Mouse (Mus musculus) lung, postnatal 0 days (tissue): ENCODE data around the gene Ppp1r26. TPM values are rescaled to one million over a fixed set of nuclear protein-coding genes. Genes with fewer than 3 reads are reported as not detected.

Source experiments
- ATAC-seq: fragments of 200-750 bp; cut with Nextera tagmentation; 2 replicates; pipeline ENCODE4 v1.8.0; 2017; ENCODE audit warnings: moderate library complexity
- DNase-seq: peaks from one replicate; pipeline ENCODE4 v3.0.0-alpha.2; 2016; ENCODE audit warnings: low spot score
- H3K27ac ChIP-seq: fragments of 300-500 bp; sonication (generic); 2 replicates; pipeline ENCODE4 v1.5.1; 2014; ENCODE audit warnings: antibody characterized with exemption, mild to moderate bottlenecking, low read length, mixed read lengths
- H3K27me3 ChIP-seq: fragments of 300-500 bp; sonication (generic); replicated peaks from 2 replicates; pipeline ENCODE4 v1.6.1; 2014; ENCODE audit warnings: low read length, mixed read lengths; ENCODE audit not compliant: insufficient read depth
- H3K36me3 ChIP-seq: fragments of 300-500 bp; sonication (generic); 2 replicates; pipeline ENCODE4 v1.6.1; 2014; ENCODE audit warnings: low read length, mixed read lengths; ENCODE audit not compliant: insufficient read depth
- H3K4me1 ChIP-seq: fragments of 300-500 bp; sonication (generic); 2 replicates; pipeline ENCODE4 v1.6.1; 2014; ENCODE audit warnings: antibody characterized with exemption, low read depth, low read length, mixed read lengths; ENCODE audit not compliant: insufficient read depth
- H3K4me2 ChIP-seq: fragments of 300-500 bp; sonication (generic); replicated peaks from 2 replicates; pipeline ENCODE4 v1.6.1; 2014; ENCODE audit warnings: low read depth, mild to moderate bottlenecking, low read length, moderate library complexity, mixed read lengths
- H3K4me3 ChIP-seq: fragments of 300-500 bp; sonication (generic); 2 replicates; pipeline ENCODE4 v1.5.1; 2014; ENCODE audit warnings: low read depth, low read length
- H3K9ac ChIP-seq: fragments of 300-500 bp; sonication (generic); replicated peaks from 2 replicates; pipeline ENCODE4 v1.6.1; 2014; ENCODE audit warnings: low read depth, mild to moderate bottlenecking
- H3K9me3 ChIP-seq: fragments of 300-500 bp; sonication (generic); 2 replicates; pipeline ENCODE4 v1.6.1; 2016; ENCODE audit warnings: low read length, mixed read lengths
- CTCF ChIP-seq: IDR thresholded peaks from 2 replicates; pipeline ENCODE4 v1.5.1; 2016; ENCODE audit warnings: antibody characterized with exemption, mild to moderate bottlenecking
- EP300 ChIP-seq: IDR thresholded peaks from 2 replicates; pipeline ENCODE4 v1.6.1; 2016; ENCODE audit warnings: antibody characterized with exemption, mild to moderate bottlenecking, control low read depth
- WGBS: fragments of 180-500 bp; shearing (Covaris S2); extraction: QIAGEN DNeasy Blood & Tissue Kit; methylation state at CpG from one replicate; pipeline ENCODE4 v1.1.7; 2014; 5-methylcytosine and 5-hydroxymethylcytosine counted together
- polyA plus RNA-seq: library from polyadenylated mRNA; unstranded; fragments of >200 nt; fragmentation: Nextera tagmentation; extraction: Ambion mirVana; gene quantifications from 2 replicates; pipeline ENCODE4 v1.2.1, GENCODE M21; 2015

Ppp1r26 gene
- polyA plus RNA-seq, 1 experiment from 2014 or later = 1.6 TPM

DNA sequence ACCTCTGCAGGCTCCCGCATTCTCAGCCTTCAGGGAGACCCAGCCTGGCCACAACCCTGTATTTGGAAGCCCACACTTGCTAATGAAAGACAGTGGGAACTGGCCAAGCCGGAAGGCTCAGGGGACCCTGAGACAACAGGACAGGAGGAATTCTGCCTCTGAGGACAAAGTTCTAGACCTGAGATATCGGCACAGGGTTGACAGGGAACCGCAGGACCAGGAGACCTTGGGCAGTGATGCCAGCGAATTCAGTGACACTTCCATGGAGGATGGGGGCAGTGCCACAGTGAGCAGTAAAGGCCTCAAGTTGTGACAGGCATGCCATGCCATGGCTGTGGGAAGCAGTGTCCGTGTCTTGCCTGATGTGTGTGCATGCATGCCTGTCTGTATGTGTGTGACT is 6.9 kb downstream of the Ppp1r26 start:
- DNase-seq (no peak), ATAC-seq (no peak)
- Histone ChIP-seq H3K27ac (no peak overlapping the region), H3K4me1 (no peaks in the 10 kb centered on the region), H3K36me3 (no peaks in the 10 kb centered on the region), H3K9me3 (no peaks in the 10 kb centered on the region), H3K4me2 (no peak overlapping the region), H3K9ac (no peak overlapping the region), H3K27me3 (no peaks in the 10 kb centered on the region), H3K4me3 (no peak overlapping the region)
- TF ChIP-seq EP300 = no peak
- TF ChIP-seq CTCF = no peak
- WGBS = 90% methylated on average over 6 of the region's 6 CpGs

DNA sequence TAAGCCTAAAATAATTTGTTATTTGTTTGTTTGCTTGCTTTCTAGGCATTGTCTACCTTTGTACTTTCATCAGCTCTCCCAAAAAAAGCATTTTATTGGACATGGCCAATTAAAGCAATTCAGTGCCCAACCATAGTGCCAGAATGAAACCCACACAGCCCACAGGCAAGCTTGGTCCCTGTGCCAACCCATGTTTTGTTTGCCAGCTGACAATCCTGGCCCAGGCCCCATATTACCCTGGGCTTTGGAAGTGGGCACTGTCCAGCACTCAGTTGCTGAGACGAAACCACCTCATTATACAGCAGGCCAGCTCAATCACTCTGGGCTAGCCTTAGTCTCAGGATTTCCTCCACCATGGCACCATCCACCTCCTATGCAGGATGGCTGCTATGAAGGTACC is 10.0 kb downstream of the Ppp1r26 start:
- Histone ChIP-seq H3K27ac (no peak overlapping the region), H3K27me3 (no peaks in the 10 kb centered on the region), H3K4me2 (no peak overlapping the region), H3K4me3 (no peak overlapping the region), H3K9ac (no peak overlapping the region), H3K9me3 (no peaks in the 10 kb centered on the region), H3K4me1 (no peaks in the 10 kb centered on the region), H3K36me3 (no peaks in the 10 kb centered on the region)
- 71% methylated on average over 1 of the region's 1 CpGs for WGBS
- ATAC-seq = no peak
- TF ChIP-seq CTCF (no peak), EP300 (no peak)
- DNase-seq = no peak

DNA sequence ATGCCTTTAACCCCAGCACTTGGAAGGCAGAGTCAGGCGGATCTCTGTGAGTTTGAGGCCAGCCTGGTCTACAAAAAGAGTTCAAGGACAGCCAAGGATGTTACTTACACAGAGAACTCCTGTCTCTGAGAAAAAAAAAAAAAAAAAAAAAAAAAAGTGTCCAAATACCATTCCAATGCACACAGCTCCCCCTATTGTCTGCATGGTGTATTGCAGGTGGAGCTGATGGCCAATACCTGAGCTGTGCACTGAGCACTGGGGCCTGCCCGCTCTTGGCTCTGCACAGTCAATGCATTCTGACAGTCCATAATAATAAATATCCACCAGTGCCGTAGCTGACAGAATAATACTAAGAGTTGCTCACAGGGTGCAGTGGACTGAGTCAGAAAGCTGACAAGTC is 17.3 kb downstream of the Ppp1r26 start:
- TF ChIP-seq CTCF (peak; percentile 70), EP300 (no peak)

DNA sequence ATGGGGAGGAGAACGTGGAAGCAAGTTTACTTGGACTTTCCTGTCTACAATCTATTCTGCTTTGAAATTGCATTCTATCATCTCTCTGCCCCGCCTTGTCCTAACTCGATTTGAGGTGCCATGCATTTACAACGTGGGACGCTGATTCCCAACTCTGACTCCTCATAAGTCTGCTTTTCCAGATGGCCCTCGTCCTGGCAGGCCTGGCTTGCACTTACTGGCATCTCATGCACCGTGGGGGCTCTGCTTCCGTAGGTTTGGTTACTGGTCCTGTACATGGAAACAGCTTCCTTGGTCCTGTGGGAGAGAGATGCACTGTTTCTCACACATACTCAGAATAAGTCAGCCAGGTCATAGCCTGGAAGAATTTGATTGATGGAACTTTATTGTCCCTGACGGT is 18.3 kb downstream of the Ppp1r26 start:
- no peak overlapping the region for H3K9ac ChIP-seq
- H3K4me1 ChIP-seq = peaks cover 5% of the 10 kb centered on the region
- H3K4me3 ChIP-seq = no peak overlapping the region
- H3K9me3 ChIP-seq = no peaks in the 10 kb centered on the region
- no peak overlapping the region for H3K4me2 ChIP-seq
- no peaks in the 10 kb centered on the region for H3K27me3 ChIP-seq
- ATAC-seq (no peak), DNase-seq (no peak)
- 76% methylated on average over 9 of the region's 9 CpGs for WGBS
- H3K27ac ChIP-seq = no peak overlapping the region
- peaks cover 9% of the 10 kb centered on the region; the same call in 1 of the 2 replicates for H3K36me3 ChIP-seq
- TF ChIP-seq EP300 (no peak), CTCF (no peak)

More for the DNA sequence above, 17.3 kb downstream of the Ppp1r26 start:
- no peaks in the 10 kb centered on the region for H3K27me3 ChIP-seq
- 44% methylated on average over 3 of the region's 3 CpGs for WGBS
- H3K27ac ChIP-seq = no peak overlapping the region
- no peaks in the 10 kb centered on the region for H3K36me3 ChIP-seq
- H3K9ac ChIP-seq = no peak overlapping the region
- no peak overlapping the region for H3K4me2 ChIP-seq
- no peak overlapping the region for H3K4me3 ChIP-seq
- H3K4me1 ChIP-seq = peaks cover 5% of the 10 kb centered on the region
- peak; percentile 31 for DNase-seq
- no peak for ATAC-seq
- no peaks in the 10 kb centered on the region for H3K9me3 ChIP-seq

DNA sequence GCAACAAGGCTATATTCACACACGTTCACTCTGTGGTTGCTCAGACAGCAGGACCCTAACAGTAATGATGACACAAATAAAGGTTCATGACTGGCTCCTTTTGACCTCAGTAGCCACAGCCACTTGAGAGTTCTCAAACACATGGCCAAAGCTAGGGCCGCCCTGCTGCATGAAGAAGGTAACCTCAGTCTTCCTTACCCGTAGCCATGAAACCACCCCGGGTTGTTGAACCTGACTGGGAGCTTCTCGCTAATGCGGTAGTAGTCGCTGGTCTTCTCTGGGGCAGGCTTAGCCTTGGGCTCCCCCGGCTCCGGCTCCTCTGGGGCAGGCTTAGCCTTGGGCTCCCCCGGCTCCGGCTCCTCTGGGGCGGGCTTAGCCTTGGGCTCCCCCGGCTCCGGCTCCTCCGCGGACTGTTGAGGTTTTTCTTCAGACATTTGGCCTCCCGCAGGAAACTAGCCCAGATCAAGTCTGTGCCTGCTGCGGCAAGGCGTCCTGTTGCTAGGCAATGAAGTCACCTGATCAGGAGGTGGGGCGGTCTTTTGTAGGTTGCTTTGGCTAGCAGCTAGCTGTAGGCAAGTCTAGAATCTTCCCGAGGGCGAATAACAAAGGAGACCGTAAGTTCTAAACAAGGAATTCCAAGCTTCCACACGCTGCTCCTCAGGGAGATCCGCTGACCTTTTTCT is 19.4 kb downstream of the Ppp1r26 start, which contains the start of gene 1700007K13Rik:
Gene 1700007K13Rik, minus strand, starts transcription at position 497 of the 683 bp plus-strand sequence.
- no peaks in the 10 kb centered on the region for H3K27me3 ChIP-seq
- DNase-seq (peak; percentile 78), ATAC-seq (peak; percentile 65)
- peaks cover 5% of the 10 kb centered on the region for H3K4me1 ChIP-seq
- peak within 1 kb of the TSS; percentile 5; the same call in 1 of the 2 replicates for H3K4me3 ChIP-seq
- H3K9me3 ChIP-seq = no peaks in the 10 kb centered on the region
- WGBS = 8% methylated on average over 25 of the region's 25 CpGs
- peaks cover 12% of the 10 kb centered on the region; the same call in 1 of the 2 replicates for H3K36me3 ChIP-seq
- TF ChIP-seq EP300 (no peak), CTCF (no peak)
- no peak within 1 kb of the TSS for H3K9ac ChIP-seq
- H3K27ac ChIP-seq = no peak within 1 kb of the TSS
- peak within 1 kb of the TSS; percentile 48 for H3K4me2 ChIP-seq

DNA sequence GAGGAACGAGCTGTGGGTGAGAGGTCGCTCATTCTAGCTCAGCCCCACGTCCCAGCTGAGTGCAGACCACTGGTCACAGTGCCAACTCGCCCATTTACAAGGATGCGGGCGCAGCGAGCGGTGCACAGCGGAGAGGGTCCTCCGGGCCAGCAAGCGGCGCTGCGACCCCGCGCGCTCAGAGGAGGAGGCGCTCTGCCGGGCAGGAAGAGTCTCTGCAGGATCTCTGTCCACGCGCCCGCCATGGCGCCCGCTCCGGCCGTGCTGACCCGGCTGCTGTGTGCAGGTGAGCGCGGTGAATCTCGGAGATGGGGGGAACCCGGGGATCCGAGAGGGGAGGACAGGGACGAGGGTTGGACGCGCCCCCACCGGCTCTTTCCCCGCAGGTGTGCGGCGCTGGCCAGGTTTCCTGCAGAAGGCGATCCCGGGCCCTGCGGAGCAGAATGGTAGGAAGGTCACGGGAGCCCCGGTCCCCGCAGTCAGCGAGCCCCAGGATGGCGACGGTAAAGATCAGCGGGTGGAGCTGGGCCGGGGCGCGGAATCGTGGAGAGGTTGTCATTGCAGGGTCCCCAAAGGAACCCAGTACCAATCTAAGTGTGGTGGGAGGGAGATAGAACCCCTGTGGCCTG is 21.4 kb downstream of the Ppp1r26 start, which contains the start of gene Mrps2:
Gene Mrps2, plus strand, starts transcription at position 207 of the 626 bp plus-strand sequence.
- H3K4me2 ChIP-seq = peak within 1 kb of the TSS; percentile 78
- H3K36me3 ChIP-seq = peaks cover 12% of the 10 kb centered on the region; the same call in 1 of the 2 replicates
- ATAC-seq (peak; percentile 96), DNase-seq (peak; percentile 92)
- TF ChIP-seq EP300 (no peak), CTCF (peak; percentile 96)
- H3K4me1 ChIP-seq = peaks cover 5% of the 10 kb centered on the region
- H3K27me3 ChIP-seq = no peaks in the 10 kb centered on the region
- peak within 1 kb of the TSS; percentile 83 for H3K4me3 ChIP-seq
- under 1% methylated on average over 47 of the region's 52 CpGs for WGBS
- no peak within 1 kb of the TSS for H3K27ac ChIP-seq
- 0 out of 2 replicates have a peak, but pooled peaks cover 1% of the 10 kb centered on the region for H3K9me3 ChIP-seq
- H3K9ac ChIP-seq = peak within 1 kb of the TSS; percentile 94
